Mouse (Mus musculus): ENCODE measurements at regions not wholly inside any gene's neighbourhood (a gene's known extent, or its start where the extent isn't known, plus 50 kb on each side); places are given as distances from the start of the nearest gene placed in this dataset.
A peak's percentile ranks its signal among the peaks of the same experiment; 100 is the strongest.

- Histone ChIP-seq H3K27ac (no peak overlapping the region), H3K4me2 (no peak overlapping the region), H3K4me1 (no peaks in the 10 kb centered on the region), H3K9me3 (no peaks in the 10 kb centered on the region), H3K4me3 (no peak overlapping the region), H3K36me3 (no peaks in the 10 kb centered on the region), H3K27me3 (no peaks in the 10 kb centered on the region), H3K9ac (no peak overlapping the region)
- WGBS = 61% methylated on average over 8 of the region's 8 CpGs
- ATAC-seq (ENCODE audit: borderline replicate concordance, extremely low read depth, low FRiP score, low TSS enrichment) = no peak
These were observed 248.2 kb upstream of the Camk1g start for GRCm38 (mm10) chr1:193618250-193618649.

GRCm38 (mm10) chr1:193610471-193610870 lies 240.4 kb upstream of the Camk1g start:
- Histone ChIP-seq H3K27me3 (no peaks in the 10 kb centered on the region), H3K27ac (no peak overlapping the region), H3K9me3 (no peaks in the 10 kb centered on the region), H3K9ac (no peak overlapping the region), H3K4me3 (no peak overlapping the region), H3K36me3 (no peaks in the 10 kb centered on the region), H3K4me1 (no peaks in the 10 kb centered on the region), H3K4me2 (no peak overlapping the region)
- ATAC-seq (ENCODE audit: borderline replicate concordance, extremely low read depth, low FRiP score, low TSS enrichment) = no peak
- 49% methylated on average over 4 of the region's 4 CpGs for WGBS

GRCm38 (mm10) chr1:193599895-193600294 lies 229.8 kb upstream of the Camk1g start:
- H3K36me3 ChIP-seq = no peaks in the 10 kb centered on the region
- H3K4me3 ChIP-seq = no peak overlapping the region
- H3K27me3 ChIP-seq = no peaks in the 10 kb centered on the region
- 48% methylated on average over 4 of the region's 4 CpGs for WGBS
- H3K27ac ChIP-seq = no peak overlapping the region
- H3K4me2 ChIP-seq = no peak overlapping the region
- H3K4me1 ChIP-seq = no peaks in the 10 kb centered on the region
- H3K9me3 ChIP-seq = no peaks in the 10 kb centered on the region
- ATAC-seq (ENCODE audit: borderline replicate concordance, extremely low read depth, low FRiP score, low TSS enrichment) = no peak
- H3K9ac ChIP-seq = no peak overlapping the region

GRCm38 (mm10) chr1:193599163-193599562 lies 229.1 kb upstream of the Camk1g start:
- no peak overlapping the region for H3K9ac ChIP-seq
- WGBS = 38% methylated on average over 1 of the region's 1 CpGs
- H3K4me3 ChIP-seq = no peak overlapping the region
- no peak for ATAC-seq (ENCODE audit: borderline replicate concordance, extremely low read depth, low FRiP score, low TSS enrichment)
- no peak overlapping the region for H3K4me2 ChIP-seq
- no peaks in the 10 kb centered on the region for H3K27me3 ChIP-seq
- no peaks in the 10 kb centered on the region for H3K9me3 ChIP-seq
- H3K27ac ChIP-seq = no peak overlapping the region
- H3K4me1 ChIP-seq = no peaks in the 10 kb centered on the region
- no peaks in the 10 kb centered on the region for H3K36me3 ChIP-seq

- H3K27me3 ChIP-seq = no peaks in the 10 kb centered on the region
- no peaks in the 10 kb centered on the region for H3K36me3 ChIP-seq
- no peak overlapping the region for H3K4me3 ChIP-seq
- H3K9me3 ChIP-seq = no peaks in the 10 kb centered on the region
- no peak overlapping the region for H3K27ac ChIP-seq
- 41% methylated on average over 5 of the region's 5 CpGs for WGBS
- H3K9ac ChIP-seq = no peak overlapping the region
- no peak overlapping the region for H3K4me2 ChIP-seq
- no peak for ATAC-seq (ENCODE audit: borderline replicate concordance, extremely low read depth, low FRiP score, low TSS enrichment)
- peaks cover 9% of the 10 kb centered on the region for H3K4me1 ChIP-seq
These were observed 220.3 kb upstream of the Camk1g start for GRCm38 (mm10) chr1:193590301-193590829.

GRCm38 (mm10) chr1:193588477-193589464 lies 218.7 kb upstream of the Camk1g start:
- Histone ChIP-seq H3K4me2 (no peak overlapping the region), H3K9ac (no peak overlapping the region), H3K4me1 (peaks cover 9% of the 10 kb centered on the region), H3K27ac (0 out of 2 replicates have a peak overlapping the region, but pooled peaks have one; percentile 22), H3K36me3 (no peaks in the 10 kb centered on the region), H3K27me3 (no peaks in the 10 kb centered on the region), H3K4me3 (no peak overlapping the region), H3K9me3 (no peaks in the 10 kb centered on the region)
- WGBS = 18% methylated on average over 12 of the region's 12 CpGs
- peak; percentile 56; the same call in 1 of the 2 replicates for ATAC-seq (ENCODE audit: borderline replicate concordance, extremely low read depth, low FRiP score, low TSS enrichment)

- Histone ChIP-seq H3K27me3 (no peaks in the 10 kb centered on the region), H3K4me3 (no peak overlapping the region), H3K9ac (no peak overlapping the region), H3K9me3 (no peaks in the 10 kb centered on the region), H3K27ac (no peak overlapping the region), H3K4me1 (peaks cover 9% of the 10 kb centered on the region), H3K36me3 (no peaks in the 10 kb centered on the region), H3K4me2 (no peak overlapping the region)
- ATAC-seq (ENCODE audit: borderline replicate concordance, extremely low read depth, low FRiP score, low TSS enrichment) = 0 out of 2 replicates have a peak, but pooled peaks have one; percentile 10
- 83% methylated on average over 2 of the region's 2 CpGs for WGBS
These were observed 217.2 kb upstream of the Camk1g start for GRCm38 (mm10) chr1:193587317-193587716.

- Histone ChIP-seq H3K9me3 (no peaks in the 10 kb centered on the region), H3K27me3 (no peaks in the 10 kb centered on the region), H3K36me3 (no peaks in the 10 kb centered on the region), H3K4me2 (no peak overlapping the region), H3K27ac (no peak overlapping the region), H3K4me3 (no peak overlapping the region), H3K9ac (no peak overlapping the region), H3K4me1 (peaks cover 9% of the 10 kb centered on the region)
- peak; percentile 19; the same call in 1 of the 2 replicates for ATAC-seq (ENCODE audit: borderline replicate concordance, extremely low read depth, low FRiP score, low TSS enrichment)
- 27% methylated on average over 6 of the region's 6 CpGs for WGBS
These were observed 216.8 kb upstream of the Camk1g start for GRCm38 (mm10) chr1:193586896-193587295.

- H3K9ac ChIP-seq = no peak overlapping the region
- no peak overlapping the region for H3K27ac ChIP-seq
- no peak overlapping the region for H3K4me3 ChIP-seq
- H3K4me2 ChIP-seq = no peak overlapping the region
- no peaks in the 10 kb centered on the region for H3K36me3 ChIP-seq
- H3K9me3 ChIP-seq = no peaks in the 10 kb centered on the region
- WGBS = 77% methylated on average over 2 of the region's 2 CpGs
- ATAC-seq (ENCODE audit: borderline replicate concordance, extremely low read depth, low FRiP score, low TSS enrichment) = no peak
- H3K27me3 ChIP-seq = no peaks in the 10 kb centered on the region
- peaks cover 4% of the 10 kb centered on the region for H3K4me1 ChIP-seq
These were observed 213.7 kb upstream of the Camk1g start for GRCm38 (mm10) chr1:193583791-193584190.

GRCm38 (mm10) chr1:193580393-193580792 lies 210.3 kb upstream of the Camk1g start:
- H3K9ac ChIP-seq = no peak overlapping the region
- H3K4me2 ChIP-seq = no peak overlapping the region
- H3K27me3 ChIP-seq = no peaks in the 10 kb centered on the region
- H3K9me3 ChIP-seq = no peaks in the 10 kb centered on the region
- H3K4me1 ChIP-seq = peaks cover 8% of the 10 kb centered on the region
- no peaks in the 10 kb centered on the region for H3K36me3 ChIP-seq
- H3K4me3 ChIP-seq = no peak overlapping the region
- H3K27ac ChIP-seq = no peak overlapping the region
- WGBS = 64% methylated on average over 4 of the region's 4 CpGs
- ATAC-seq (ENCODE audit: borderline replicate concordance, extremely low read depth, low FRiP score, low TSS enrichment) = no peak

GRCm38 (mm10) chr1:193579671-193580070 lies 209.6 kb upstream of the Camk1g start:
- Histone ChIP-seq H3K27ac (no peak overlapping the region), H3K9me3 (no peaks in the 10 kb centered on the region), H3K36me3 (no peaks in the 10 kb centered on the region), H3K4me2 (no peak overlapping the region), H3K27me3 (no peaks in the 10 kb centered on the region), H3K4me3 (no peak overlapping the region), H3K9ac (no peak overlapping the region), H3K4me1 (peaks cover 8% of the 10 kb centered on the region)
- WGBS = 69% methylated on average over 3 of the region's 3 CpGs
- ATAC-seq (ENCODE audit: borderline replicate concordance, extremely low read depth, low FRiP score, low TSS enrichment) = no peak

- ATAC-seq (ENCODE audit: borderline replicate concordance, extremely low read depth, low FRiP score, low TSS enrichment) = no peak
- WGBS = 72% methylated on average over 2 of the region's 2 CpGs
These were observed 208.6 kb upstream of the Camk1g start for GRCm38 (mm10) chr1:193578661-193579175.

More at GRCm38 (mm10) chr1:193578661-193579175, 208.6 kb upstream of the Camk1g start:
- peaks cover 8% of the 10 kb centered on the region for H3K4me1 ChIP-seq
- H3K27ac ChIP-seq = no peak overlapping the region
- H3K4me3 ChIP-seq = no peak overlapping the region
- H3K36me3 ChIP-seq = no peaks in the 10 kb centered on the region
- H3K9ac ChIP-seq = no peak overlapping the region
- no peaks in the 10 kb centered on the region for H3K9me3 ChIP-seq
- no peaks in the 10 kb centered on the region for H3K27me3 ChIP-seq
- no peak overlapping the region for H3K4me2 ChIP-seq
